Mouse (Mus musculus) CH12.LX (cell line): ENCODE measurements around the gene Rtn2. TPM values are rescaled to one million over a fixed set of nuclear protein-coding genes. Genes with fewer than 3 reads are reported as not detected.

Experiments
- DNase-seq: peaks from one replicate; pipeline ENCODE4 v3.0.0-alpha.2; 2013; ENCODE audit errors: extremely low read depth
- H3K27ac ChIP-seq: 2 replicates; pipeline ENCODE4 v1.5.1; 2012; ENCODE audit warnings: low read depth, mild to moderate bottlenecking, control low read depth, moderate library complexity; ENCODE audit not compliant: insufficient read depth
- H3K27me3 ChIP-seq: replicated peaks from 2 replicates; pipeline ENCODE3; 2012; ENCODE audit warnings: inconsistent platforms
- H3K36me3 ChIP-seq, 2 experiments: replicated peaks in 1 of 2; 2 replicates each; pipeline versions ENCODE3 to v1.6.1; 2012; ENCODE audit warnings: inconsistent platforms in 1 of 2, low read length in 1 of 2, mild to moderate bottlenecking in 1 of 2, mixed read lengths in 1 of 2, moderate library complexity in 1 of 2; ENCODE audit not compliant: control insufficient read depth in 1 of 2, insufficient read depth in 1 of 2
- H3K4me1 ChIP-seq, 2 experiments: 2 replicates each; pipeline ENCODE4 v1.6.1; 2012; ENCODE audit warnings: inconsistent platforms in 1 of 2, moderate library complexity in 1 of 2; ENCODE audit not compliant: insufficient read depth in 2 of 2, control insufficient read depth in 1 of 2
- H3K4me2 ChIP-seq: 2 replicates; pipeline ENCODE4 v1.6.1; 2012; ENCODE audit warnings: low read depth, mild to moderate bottlenecking, control low read depth; ENCODE audit not compliant: poor library complexity, insufficient read depth, severe bottlenecking
- H3K4me3 ChIP-seq, 3 experiments: fragments of 150-350 bp in 1 of 3; sonication (generic) in 1 of 3; replicated peaks in 1 of 3; 2 replicates each; pipeline versions ENCODE3 to v1.5.1; 2011 to 2012; ENCODE audit warnings: low read depth in 2 of 3, low read length in 2 of 3, mild to moderate bottlenecking in 2 of 3, moderate library complexity in 2 of 3, control low read depth in 1 of 3, improper control_type of control experiment in 1 of 3, inconsistent platforms in 1 of 3, mixed read lengths in 1 of 3; ENCODE audit not compliant: poor library complexity in 1 of 3
- H3K79me2 ChIP-seq: replicated peaks from 2 replicates; pipeline ENCODE4 v1.6.1; 2012; ENCODE audit warnings: mild to moderate bottlenecking, moderate library complexity; ENCODE audit not compliant: control insufficient read depth, poor library complexity, insufficient read depth, severe bottlenecking; ENCODE audit errors: extremely low read depth
- H3K9ac ChIP-seq: 2 replicates; pipeline ENCODE4 v1.6.1; 2012; ENCODE audit warnings: low read depth, mild to moderate bottlenecking, control low read depth, moderate library complexity; ENCODE audit not compliant: insufficient read depth
- H3K9me3 ChIP-seq: replicated peaks from 2 replicates; pipeline ENCODE3; 2012; ENCODE audit warnings: low read length, inconsistent platforms, mixed read lengths
- CTCF ChIP-seq, 2 experiments: IDR thresholded peaks in 1 of 2; conservative IDR thresholded peaks in 1 of 2; 2 replicates each; pipeline ENCODE4 v1.5.1; 2011 to 2012; ENCODE audit warnings: low read depth in 2 of 2, low read length in 2 of 2, improper control_type of control experiment in 1 of 2, inconsistent platforms in 1 of 2, mild to moderate bottlenecking in 1 of 2, moderate library complexity in 1 of 2
- E2F4 ChIP-seq: IDR thresholded peaks from 2 replicates; pipeline ENCODE4 v1.6.1; 2011; ENCODE audit warnings: low read depth, low read length, improper control_type of control experiment; ENCODE audit not compliant: insufficient replicate concordance
- ELF1 ChIP-seq: IDR thresholded peaks from 2 replicates; pipeline ENCODE4 v1.6.1; 2014; ENCODE audit warnings: low read depth, mild to moderate bottlenecking, inconsistent platforms, low read length, improper control_type of control experiment
- EP300 ChIP-seq: IDR thresholded peaks from 2 replicates; pipeline ENCODE4 v1.6.1; 2011; ENCODE audit warnings: low read length, improper control_type of control experiment
- ETS1 ChIP-seq: conservative IDR thresholded peaks from 2 replicates; pipeline ENCODE4 v1.6.1; 2012; ENCODE audit warnings: low read depth, mild to moderate bottlenecking, inconsistent platforms, low read length, improper control_type of control experiment, moderate library complexity
- GABPA ChIP-seq: IDR thresholded peaks from 2 replicates; pipeline ENCODE4 v1.6.1; 2012; ENCODE audit warnings: low read depth, low read length, improper control_type of control experiment, inconsistent platforms; ENCODE audit not compliant: insufficient replicate concordance
- HCFC1 ChIP-seq: IDR thresholded peaks from 2 replicates; pipeline ENCODE4 v1.6.1; 2012; ENCODE audit warnings: low read depth, mild to moderate bottlenecking, inconsistent platforms, low read length, improper control_type of control experiment
- KAT2A ChIP-seq: IDR thresholded peaks from 2 replicates; pipeline ENCODE4 v1.6.1; 2012; ENCODE audit warnings: low read length, improper control_type of control experiment, inconsistent platforms; ENCODE audit not compliant: insufficient replicate concordance
- MAFK ChIP-seq: IDR thresholded peaks from 2 replicates; pipeline ENCODE4 v1.6.1; 2011; ENCODE audit warnings: low read length, improper control_type of control experiment; ENCODE audit not compliant: insufficient replicate concordance
- MAX ChIP-seq: IDR thresholded peaks from 2 replicates; pipeline ENCODE4 v1.6.1; 2011; ENCODE audit warnings: low read length, improper control_type of control experiment
- MEF2A ChIP-seq: IDR thresholded peaks from 2 replicates; pipeline ENCODE4 v1.6.1; 2014; ENCODE audit warnings: low read depth, mild to moderate bottlenecking, inconsistent platforms, low read length, improper control_type of control experiment, borderline replicate concordance
- MXI1 ChIP-seq: IDR thresholded peaks from 2 replicates; pipeline ENCODE4 v1.6.1; 2011; ENCODE audit warnings: mild to moderate bottlenecking, low read depth, low read length, improper control_type of control experiment
- MYC ChIP-seq: IDR thresholded peaks from 2 replicates; pipeline ENCODE4 v1.6.1; 2011; ENCODE audit warnings: low read depth, mild to moderate bottlenecking, improper control_type of control experiment, low read length
- NELFE ChIP-seq: IDR thresholded peaks from 2 replicates; pipeline ENCODE4 v1.6.1; 2011; ENCODE audit warnings: low read depth, low read length, improper control_type of control experiment
- NRF1 ChIP-seq: IDR thresholded peaks from 2 replicates; pipeline ENCODE4 v1.6.1; 2014; ENCODE audit warnings: low read depth, mild to moderate bottlenecking, inconsistent platforms, low read length, improper control_type of control experiment, moderate library complexity
- PAX5 ChIP-seq: IDR thresholded peaks from 2 replicates; pipeline ENCODE4 v1.6.1; 2012; ENCODE audit warnings: low read length, inconsistent platforms, mixed read lengths
- POLR2AphosphoS2 ChIP-seq: IDR thresholded peaks from 2 replicates; pipeline ENCODE4 v1.6.1; 2011; ENCODE audit warnings: low read depth, low read length, improper control_type of control experiment
- RAD21 ChIP-seq: IDR thresholded peaks from 2 replicates; pipeline ENCODE4 v1.6.1; 2011; ENCODE audit warnings: low read depth, mild to moderate bottlenecking, low read length, improper control_type of control experiment, moderate library complexity
- RCOR1 ChIP-seq: conservative IDR thresholded peaks from 2 replicates; pipeline ENCODE4 v1.6.1; 2012; ENCODE audit warnings: low read depth, mild to moderate bottlenecking, inconsistent platforms, low read length, improper control_type of control experiment
- SIN3A ChIP-seq: IDR thresholded peaks from 2 replicates; pipeline ENCODE4 v1.6.1; 2012; ENCODE audit warnings: low read length, improper control_type of control experiment, inconsistent platforms
- SMC3 ChIP-seq: IDR thresholded peaks from 2 replicates; pipeline ENCODE4 v1.6.1; 2011; ENCODE audit warnings: low read depth, low read length, improper control_type of control experiment
- TBP ChIP-seq: conservative IDR thresholded peaks from 2 replicates; pipeline ENCODE4 v1.6.1; 2011; ENCODE audit warnings: low read depth, low read length, improper control_type of control experiment
- UBTF ChIP-seq: IDR thresholded peaks from 2 replicates; pipeline ENCODE4 v1.6.1; 2012; ENCODE audit warnings: low read depth, mild to moderate bottlenecking, inconsistent platforms, low read length, improper control_type of control experiment, moderate library complexity
- USF1 ChIP-seq: IDR thresholded peaks from 2 replicates; pipeline ENCODE4 v1.6.1; 2014; ENCODE audit warnings: low read depth, mild to moderate bottlenecking, inconsistent platforms, low read length, improper control_type of control experiment
- USF2 ChIP-seq: conservative IDR thresholded peaks from 2 replicates; pipeline ENCODE4 v1.6.1; 2011; ENCODE audit warnings: low read depth, low read length, improper control_type of control experiment
- ZC3H11A ChIP-seq: IDR thresholded peaks from 2 replicates; pipeline ENCODE4 v1.6.1; 2012; ENCODE audit warnings: low read depth, mild to moderate bottlenecking, inconsistent platforms, low read length, improper control_type of control experiment
- ZMIZ1 ChIP-seq: IDR thresholded peaks from 2 replicates; pipeline ENCODE4 v1.6.1; 2012; ENCODE audit warnings: low read depth, mild to moderate bottlenecking, inconsistent platforms, low read length, improper control_type of control experiment
- ZNF384 ChIP-seq: IDR thresholded peaks from 2 replicates; pipeline ENCODE4 v1.6.1; 2012; ENCODE audit warnings: low read depth, low read length, improper control_type of control experiment, inconsistent platforms
- dilution Hi-C: fragments of 300-500 bp; cut with MboI; formaldehyde crosslinking; loops from 2 replicates; pipeline ENCODE4 v1.14.3; 2020; ENCODE audit warnings: low sequenced_read_pairs; ENCODE audit not compliant: extremely low pct_unique_long_range_greater_than_20kb, extremely low pct_ligation_motif_present
- in situ Hi-C: fragments of 300-500 bp; cut with MboI; formaldehyde crosslinking; loops from 3 replicates; pipeline ENCODE4 v1.14.3; 2019; ENCODE audit warnings: low sequenced_read_pairs, low pct_ligation_motif_present, low pct_unique_long_range_greater_than_20kb, mixed read lengths
- polyA plus RNA-seq: library from polyadenylated mRNA; unstranded; fragments of >175 nt; gene quantifications from 2 replicates; pipeline ENCODE4 v1.2.1, GENCODE M21; 2012; ENCODE audit warnings: low read depth; ENCODE audit not compliant: insufficient read length
- total RNA-seq, 2 experiments: library from RNA; depleted of rRNA; stranded (reverse); fragments of 300-350 nt in 1 of 2; fragments of >200 nt in 1 of 2; gene quantifications; 2 replicates each; pipeline ENCODE4 v1.2.3; 2012 to 2014

Gene Rtn2
- total and polyA plus RNA-seq, 3 experiments = 0.56 to 0.76 (median 0.72) TPM

DNA sequence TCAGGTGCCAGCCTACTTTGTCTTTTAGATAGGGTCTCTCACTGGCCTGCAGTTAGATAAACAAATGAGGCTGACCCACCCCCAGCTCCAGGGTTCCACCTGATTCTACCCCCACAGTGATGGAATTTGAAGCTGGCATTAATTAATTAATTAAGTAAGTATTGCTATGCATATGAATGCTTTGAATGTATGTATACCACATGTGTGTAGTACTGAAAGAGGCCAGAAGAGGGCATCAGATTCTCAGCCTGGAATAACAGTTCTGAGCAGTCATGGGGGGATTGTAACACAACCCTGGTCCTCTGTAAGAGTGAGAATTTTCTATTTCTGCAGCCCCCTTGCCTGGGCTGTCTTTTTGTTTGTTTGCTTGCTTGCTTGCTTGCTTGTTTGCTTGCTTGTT, 46.0 kb downstream of the Rtn2 start:
- dilution Hi-C loops = no loop called here
- peaks cover 65% of the 10 kb centered on the region for H3K27me3 ChIP-seq
- DNase-seq = no peak

DNA sequence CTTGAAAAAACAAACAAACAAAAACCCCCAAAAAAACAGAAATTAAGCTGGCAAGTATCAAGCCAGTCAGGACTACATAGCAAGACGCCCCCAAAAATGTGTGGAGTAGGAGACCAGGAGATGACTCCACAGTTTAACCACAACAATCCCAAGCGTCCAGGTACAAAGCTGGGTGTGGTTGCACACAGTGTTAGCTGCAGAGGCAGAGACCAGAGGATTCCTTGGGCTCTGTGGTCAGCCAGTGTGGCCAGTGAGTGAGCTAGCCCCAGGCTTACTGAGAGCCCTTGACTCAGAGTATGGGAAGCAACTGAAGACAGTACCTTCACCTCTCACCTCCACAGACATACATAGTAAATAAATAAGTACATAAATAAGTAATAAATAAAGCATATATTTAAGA, 49.5 kb downstream of the Rtn2 start:
- Histone ChIP-seq H3K9ac (no peak overlapping the region), H3K79me2 (no peaks in the 10 kb centered on the region), H3K4me1 (peaks cover 22 to 45% of the 10 kb centered on the region in 2 experiments), H3K27ac (no peak overlapping the region), H3K27me3 (peaks cover 44% of the 10 kb centered on the region), H3K36me3 (peaks cover 0 to 1% of the 10 kb centered on the region in 2 experiments), H3K4me3 (no peak overlapping the region), H3K4me2 (no peak overlapping the region), H3K9me3 (peaks cover 13% of the 10 kb centered on the region)
- DNase-seq = no peak
- no peak for TF ChIP-seq ZNF384
- TF ChIP-seq EP300 = no peak
- TF ChIP-seq MAX = no peak
- TF ChIP-seq KAT2A = no peak
- no peak for TF ChIP-seq USF1
- no peak for TF ChIP-seq MYC
- TF ChIP-seq SIN3A = no peak
- TF ChIP-seq PAX5 = no peak
- dilution Hi-C loops (no loop called here), in situ Hi-C loops (no loop called here)

More for the DNA sequence above, 46.0 kb downstream of the Rtn2 start:
- Histone ChIP-seq H3K4me3 (no peak overlapping the region), H3K27ac (no peak overlapping the region), H3K4me2 (no peak overlapping the region), H3K9me3 (peaks cover 18% of the 10 kb centered on the region), H3K79me2 (no peaks in the 10 kb centered on the region), H3K36me3 (no peaks in the 10 kb centered on the region), H3K4me1 (peaks cover 15 to 43% of the 10 kb centered on the region in 2 experiments), H3K9ac (no peak overlapping the region)
- TF ChIP-seq MYC = no peak
- no peak for TF ChIP-seq GABPA
- peak; percentile 12 for TF ChIP-seq RAD21
- TF ChIP-seq PAX5 = no peak
- TF ChIP-seq CTCF (conservative IDR thresholded peaks at IDR 0.05 in 1 of 2, IDR thresholded peaks at IDR 0.05 in 1 of 2; ENCODE audit: low read depth in 2 of 2, low read length in 2 of 2) = peak; percentile 42 to 43; a peak in 3 of 4 replicates
- no peak for TF ChIP-seq NELFE
- TF ChIP-seq TBP = no peak
- no peak for TF ChIP-seq USF2
- no peak for TF ChIP-seq RCOR1
- peak; percentile 23; the same call in 1 of the 2 replicates for TF ChIP-seq SMC3
- no peak for TF ChIP-seq NRF1
- TF ChIP-seq MEF2A = no peak
- no peak for TF ChIP-seq HCFC1
- TF ChIP-seq ZMIZ1 = no peak
- no peak for TF ChIP-seq ELF1
- no peak for TF ChIP-seq POLR2AphosphoS2
- TF ChIP-seq MXI1 = no peak
- no peak for TF ChIP-seq ZC3H11A
- TF ChIP-seq UBTF = no peak
- no peak for TF ChIP-seq MAFK
- TF ChIP-seq E2F4 = no peak
- no peak for TF ChIP-seq KAT2A
- no peak for TF ChIP-seq ETS1
- in situ Hi-C loops = no loop called here
